Mouse (Mus musculus) stomach, embryonic 14.5 days (tissue): ENCODE data around the gene Parvb. TPM values are rescaled to one million over a fixed set of nuclear protein-coding genes. Genes with fewer than 3 reads are reported as not detected.

Source experiments
- ATAC-seq: fragments of 200-750 bp; cut with Nextera tagmentation; 2 replicates; pipeline ENCODE4 v1.8.0; 2017; ENCODE audit warnings: low read depth, moderate TSS enrichment; ENCODE audit not compliant: insufficient number of reproducible peaks, insufficient read depth, low FRiP score
- H3K27ac ChIP-seq: fragments of 300-500 bp; sonication (generic); 2 replicates; pipeline ENCODE4 v1.5.1; 2014; ENCODE audit warnings: mild to moderate bottlenecking, low read length, moderate library complexity, mixed read lengths
- H3K27me3 ChIP-seq: fragments of 300-500 bp; sonication (generic); 2 replicates; pipeline ENCODE4 v1.6.1; 2014; ENCODE audit warnings: low read length, control low read depth, mixed read lengths; ENCODE audit not compliant: control insufficient read depth, insufficient read depth
- H3K36me3 ChIP-seq: fragments of 300-500 bp; sonication (generic); 2 replicates; pipeline ENCODE4 v1.6.1; 2014; ENCODE audit warnings: mild to moderate bottlenecking, control low read depth, low read length, moderate library complexity, mixed read lengths; ENCODE audit not compliant: control insufficient read depth, insufficient read depth
- H3K4me1 ChIP-seq: fragments of 300-500 bp; sonication (generic); 2 replicates; pipeline ENCODE4 v1.6.1; 2014; ENCODE audit warnings: low read length, control low read depth, mixed read lengths; ENCODE audit not compliant: control insufficient read depth, insufficient read depth
- H3K4me2 ChIP-seq: fragments of 300-500 bp; sonication (generic); replicated peaks from 2 replicates; pipeline ENCODE4 v1.6.1; 2014; ENCODE audit warnings: low read depth, low read length, control low read depth
- H3K4me3 ChIP-seq: fragments of 300-500 bp; sonication (generic); 2 replicates; pipeline ENCODE4 v1.5.1; 2014; ENCODE audit warnings: low read depth, low read length, control low read depth
- H3K9ac ChIP-seq: fragments of 300-500 bp; sonication (generic); replicated peaks from 2 replicates; pipeline ENCODE4 v1.6.1; 2014; ENCODE audit warnings: low read depth, mild to moderate bottlenecking, control low read depth, low read length, moderate library complexity, mixed read lengths
- H3K9me3 ChIP-seq: fragments of 300-500 bp; sonication (generic); 2 replicates; pipeline ENCODE4 v1.6.1; 2016; ENCODE audit warnings: low read depth, low read length, control low read depth; ENCODE audit not compliant: control insufficient read depth
- WGBS: fragments of 180-500 bp; shearing (Covaris S2); extraction: QIAGEN DNeasy Blood & Tissue Kit; methylation state at CpG from one replicate; pipeline ENCODE4 v1.1.7; 2014; 5-methylcytosine and 5-hydroxymethylcytosine counted together
- polyA plus RNA-seq: library from polyadenylated mRNA; unstranded; fragments of >200 nt; fragmentation: Nextera tagmentation; extraction: Ambion mirVana; gene quantifications from 2 replicates; pipeline ENCODE4 v1.2.1, GENCODE M21; 2014

Gene Parvb
- polyA plus RNA-seq, 1 experiment from 2014 or later, result 4.4 TPM

DNA sequence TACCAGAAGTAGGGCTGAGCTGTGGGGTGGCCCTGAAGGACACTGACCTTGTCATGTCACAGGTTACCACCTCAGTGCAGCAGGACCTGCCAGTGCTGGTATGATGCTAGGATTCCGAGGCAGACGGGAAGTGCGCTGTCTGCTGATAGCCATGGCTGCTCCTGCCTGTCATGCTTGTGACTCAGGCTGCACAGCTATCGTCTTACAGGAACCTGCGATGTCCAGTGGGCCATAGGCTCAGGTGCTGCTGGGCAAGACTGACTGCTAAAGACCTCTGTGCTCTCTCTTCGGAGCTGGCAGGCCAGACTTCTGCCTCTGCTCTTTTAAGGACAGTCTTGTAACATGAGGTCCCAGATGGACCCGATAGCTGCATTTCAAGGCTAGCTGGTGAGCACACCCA is 17.4 kb upstream of the Parvb start:
- no peaks in the 10 kb centered on the region for H3K27me3 ChIP-seq
- no peak overlapping the region for H3K4me3 ChIP-seq
- no peak overlapping the region for H3K4me2 ChIP-seq
- H3K36me3 ChIP-seq, result peaks cover 15% of the 10 kb centered on the region
- no peaks in the 10 kb centered on the region for H3K9me3 ChIP-seq
- ATAC-seq, result no peak
- H3K27ac ChIP-seq, result no peak overlapping the region
- 89% methylated on average over 7 of the region's 7 CpGs for WGBS
- H3K4me1 ChIP-seq, result peaks cover 7% of the 10 kb centered on the region; the same call in 1 of the 2 replicates
- no peak overlapping the region for H3K9ac ChIP-seq

DNA sequence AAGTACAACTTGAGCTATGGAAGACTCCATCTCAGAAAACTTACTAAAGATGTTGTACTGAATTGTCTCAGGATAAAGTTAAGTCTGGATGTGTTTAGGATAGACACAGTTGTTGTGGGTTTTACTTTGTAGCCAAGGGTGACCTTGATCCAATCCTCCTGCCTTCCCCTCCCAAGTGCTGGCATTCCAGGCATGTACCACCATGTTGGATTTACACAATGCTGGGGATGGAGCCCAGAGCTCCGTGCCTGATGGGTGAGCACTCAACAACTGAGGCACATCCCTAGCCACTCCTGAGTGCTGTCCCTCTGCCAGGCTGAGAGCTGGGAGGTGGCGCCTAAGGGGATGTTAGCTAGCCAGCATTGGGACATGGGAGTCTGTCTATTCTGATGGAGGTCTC is 16.6 kb upstream of the Parvb start:
- WGBS, result 75% methylated on average over 2 of the region's 2 CpGs
- Histone ChIP-seq H3K9ac (no peak overlapping the region), H3K36me3 (peaks cover 15% of the 10 kb centered on the region), H3K9me3 (no peaks in the 10 kb centered on the region), H3K27ac (no peak overlapping the region), H3K27me3 (no peaks in the 10 kb centered on the region), H3K4me1 (peaks cover 7% of the 10 kb centered on the region; the same call in 1 of the 2 replicates), H3K4me3 (no peak overlapping the region), H3K4me2 (no peak overlapping the region)
- ATAC-seq, result no peak

GRCm38 (mm10) chr15:84216026-84216425 is 15.8 kb upstream of the Parvb start:
- ATAC-seq, result no peak
- peaks cover 10% of the 10 kb centered on the region for H3K36me3 ChIP-seq
- no peaks in the 10 kb centered on the region for H3K9me3 ChIP-seq
- no peak overlapping the region for H3K4me2 ChIP-seq
- H3K9ac ChIP-seq, result no peak overlapping the region
- no peak overlapping the region for H3K27ac ChIP-seq
- peaks cover 7% of the 10 kb centered on the region; the same call in 1 of the 2 replicates for H3K4me1 ChIP-seq
- H3K4me3 ChIP-seq, result no peak overlapping the region
- no peaks in the 10 kb centered on the region for H3K27me3 ChIP-seq

DNA sequence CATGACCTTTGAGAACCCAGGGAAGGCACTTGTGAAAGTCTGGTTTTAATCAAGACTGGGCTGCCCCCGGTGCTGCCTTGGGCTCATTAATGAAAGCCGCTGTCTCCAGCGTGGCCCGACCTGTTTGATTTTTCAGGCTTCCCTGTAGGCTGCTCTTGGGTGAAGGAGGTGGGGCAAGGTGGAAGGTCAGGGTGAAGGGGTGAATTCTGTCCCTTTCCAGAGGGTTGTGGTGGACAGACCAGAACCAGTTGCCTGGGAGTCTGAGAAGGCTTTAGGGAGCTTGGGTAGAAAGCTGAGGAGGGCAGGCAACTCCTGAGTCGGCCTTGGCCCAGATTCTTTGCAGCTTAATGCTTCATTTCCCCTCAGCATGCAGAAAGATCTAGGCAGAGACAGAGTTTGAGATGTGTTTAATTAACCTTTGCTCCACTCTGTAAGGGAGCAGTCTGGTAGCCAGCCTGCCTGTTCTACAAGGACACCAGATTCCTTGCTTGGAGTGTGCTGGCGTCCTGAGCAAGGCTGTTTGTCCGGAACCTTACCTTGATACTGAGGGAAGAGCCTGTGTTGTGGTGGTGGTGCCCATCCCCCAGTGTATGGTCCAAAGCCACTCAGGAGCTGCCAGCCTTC is 15.3 kb upstream of the Parvb start:
- ATAC-seq, result no peak
- H3K27ac ChIP-seq, result no peak overlapping the region
- H3K36me3 ChIP-seq, result peaks cover 10% of the 10 kb centered on the region
- H3K27me3 ChIP-seq, result no peaks in the 10 kb centered on the region
- 26% methylated on average over 7 of the region's 7 CpGs for WGBS
- H3K9ac ChIP-seq, result no peak overlapping the region
- H3K4me1 ChIP-seq, result peaks cover 7% of the 10 kb centered on the region; the same call in 1 of the 2 replicates
- H3K4me2 ChIP-seq, result no peak overlapping the region
- no peaks in the 10 kb centered on the region for H3K9me3 ChIP-seq
- no peak overlapping the region for H3K4me3 ChIP-seq

GRCm38 (mm10) chr15:84217969-84218782 is 13.7 kb upstream of the Parvb start:
- no peaks in the 10 kb centered on the region for H3K9me3 ChIP-seq
- H3K4me2 ChIP-seq, result no peak overlapping the region; the same call in 1 of the 2 replicates
- 21% methylated on average over 23 of the region's 23 CpGs for WGBS
- H3K36me3 ChIP-seq, result peaks cover 6% of the 10 kb centered on the region; the same call in 1 of the 2 replicates
- no peak for ATAC-seq
- peaks cover 7% of the 10 kb centered on the region; the same call in 1 of the 2 replicates for H3K4me1 ChIP-seq
- no peak overlapping the region; the same call in 1 of the 2 replicates for H3K27ac ChIP-seq
- no peaks in the 10 kb centered on the region for H3K27me3 ChIP-seq
- no peak overlapping the region for H3K4me3 ChIP-seq
- no peak overlapping the region for H3K9ac ChIP-seq

DNA sequence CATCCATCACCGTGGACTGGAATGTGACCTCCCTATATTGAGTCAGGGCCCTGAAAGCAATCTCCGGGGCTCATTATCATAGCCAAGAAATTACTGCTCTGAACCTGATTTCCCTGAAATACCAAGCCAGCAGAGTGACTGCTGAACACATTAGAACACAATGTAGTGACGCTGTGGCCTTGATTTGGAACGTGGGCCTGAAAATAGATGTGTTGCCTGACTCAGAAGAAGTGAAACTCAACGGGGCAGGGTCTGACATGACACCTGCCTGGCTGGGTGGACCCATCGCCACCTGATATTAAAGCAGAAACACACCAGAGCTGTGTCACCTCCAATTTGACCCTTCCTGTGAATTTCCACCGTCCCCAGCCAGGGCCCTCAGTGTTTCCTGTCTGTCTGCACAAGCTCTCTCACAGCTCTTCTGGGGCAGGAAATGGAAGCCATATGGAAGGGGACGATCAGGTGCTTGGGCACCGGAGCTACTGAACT is 13.0 kb upstream of the Parvb start:
- Histone ChIP-seq H3K4me3 (no peak overlapping the region), H3K4me2 (no peak overlapping the region; the same call in 1 of the 2 replicates), H3K27ac (peak overlapping the region; percentile 29; the same call in 1 of the 2 replicates), H3K27me3 (no peaks in the 10 kb centered on the region), H3K9me3 (no peaks in the 10 kb centered on the region), H3K9ac (no peak overlapping the region), H3K36me3 (peaks cover 6% of the 10 kb centered on the region; the same call in 1 of the 2 replicates), H3K4me1 (peaks cover 7% of the 10 kb centered on the region; the same call in 1 of the 2 replicates)
- ATAC-seq, result no peak
- WGBS, result 9% methylated on average over 9 of the region's 9 CpGs

DNA sequence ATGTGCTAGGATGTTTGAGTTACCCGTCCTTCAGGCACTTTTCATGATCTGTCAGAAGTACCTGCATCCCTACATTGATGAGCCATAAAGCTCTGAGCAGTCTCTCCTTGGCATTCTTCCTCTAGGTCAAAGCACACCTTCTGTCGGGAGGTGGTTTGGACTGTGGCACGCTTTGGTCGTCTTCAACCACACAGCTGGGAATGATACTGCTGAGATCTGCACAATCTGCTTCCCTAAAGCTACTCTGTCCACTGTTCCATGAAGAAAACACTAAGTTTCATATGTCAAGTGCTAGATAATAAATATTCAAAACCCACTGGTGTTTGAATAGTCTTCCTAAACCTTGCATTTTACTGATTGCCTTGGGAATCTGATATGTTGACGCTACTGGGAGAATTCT is 10.3 kb upstream of the Parvb start:
- ATAC-seq, result no peak
- no peak overlapping the region for H3K27ac ChIP-seq
- no peak overlapping the region for H3K4me2 ChIP-seq
- H3K36me3 ChIP-seq, result no peaks in the 10 kb centered on the region
- H3K4me3 ChIP-seq, result no peak overlapping the region
- no peaks in the 10 kb centered on the region for H3K9me3 ChIP-seq
- peaks cover 7% of the 10 kb centered on the region; the same call in 1 of the 2 replicates for H3K4me1 ChIP-seq
- WGBS, result 69% methylated on average over 5 of the region's 5 CpGs
- H3K27me3 ChIP-seq, result no peaks in the 10 kb centered on the region
- no peak overlapping the region for H3K9ac ChIP-seq

DNA sequence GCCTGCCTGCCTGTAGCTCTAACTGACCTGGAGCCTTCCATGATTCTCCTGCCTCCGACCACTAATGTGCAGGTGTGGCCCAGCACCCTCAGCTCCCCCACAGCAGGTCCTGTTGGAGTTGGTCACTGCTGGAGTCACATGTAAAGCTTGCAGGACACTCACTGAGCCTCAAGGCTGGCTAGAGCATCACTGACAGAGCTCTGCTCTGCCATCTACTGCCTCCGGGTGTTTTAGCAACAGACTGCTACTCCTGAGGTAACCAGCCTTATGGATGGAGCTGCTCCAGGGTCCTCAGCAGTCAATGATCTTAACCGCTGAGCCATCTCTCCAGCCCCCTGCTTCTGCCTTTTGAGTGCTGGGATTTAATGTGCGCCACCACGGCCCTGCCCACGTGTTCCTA is 8.4 kb upstream of the Parvb start:
- H3K4me1 ChIP-seq, result peaks cover 7% of the 10 kb centered on the region; the same call in 1 of the 2 replicates
- ATAC-seq, result no peak
- H3K36me3 ChIP-seq, result no peaks in the 10 kb centered on the region
- H3K27me3 ChIP-seq, result no peaks in the 10 kb centered on the region
- no peak overlapping the region for H3K27ac ChIP-seq
- H3K9ac ChIP-seq, result no peak overlapping the region
- H3K4me2 ChIP-seq, result no peak overlapping the region
- H3K9me3 ChIP-seq, result no peaks in the 10 kb centered on the region
- no peak overlapping the region for H3K4me3 ChIP-seq
- 23% methylated on average over 6 of the region's 6 CpGs for WGBS
